ENCODE assay signal across 8 mouse cellular contexts in genomic region chr12:86899461-86900179, GRCm38 (mm10). TPM values are rescaled to one million over a fixed set of nuclear protein-coding genes. Genes with fewer than 3 reads are reported as not detected.
DNase-seq lines count a peak whose midpoint lies in the region; ATAC-seq and TF ChIP-seq lines count a peak whose summit lies in the region.

No protein-coding gene starts in this region.

- no peak overlapping the region for H3K4me2 ChIP-seq in neural tube, embryonic 11.5 days (ENCODE audit: low read depth)
- H3K4me2 ChIP-seq in kidney, embryonic 14.5 days (replicated peaks; ENCODE audit: low read depth, low read length): no peak overlapping the region
- H3K4me2 ChIP-seq in midbrain, postnatal 0 days (ENCODE audit: low read depth, low read length, poor library complexity, severe bottlenecking): no peak overlapping the region

- 65% methylated on average over 11 of the region's 11 CpGs for WGBS in neural tube, embryonic 11.5 days
- 48% methylated on average over 11 of the region's 11 CpGs for WGBS in kidney, embryonic 14.5 days
- 57% methylated on average over 11 of the region's 11 CpGs for WGBS in midbrain, postnatal 0 days

- no peak for DNase-seq in neural tube, embryonic 11.5 days (ENCODE audit: low spot score)
- no peak for DNase-seq in neural tube, embryonic 10.5 days (ENCODE audit: extremely low spot score, low spot score)
- peak; percentile 98 for DNase-seq in heart, adult 11 months
- DNase-seq in midbrain, postnatal 0 days (ENCODE audit: low spot score): no peak
- DNase-seq in thymus, postnatal 10 days (ENCODE audit: low spot score in 2 of 2): no peak
- DNase-seq in frontal cortex, postnatal 10 days (ENCODE audit: low spot score in 2 of 2): no peak

- H3K27ac ChIP-seq in neural tube, embryonic 11.5 days (ENCODE audit: low read depth, low read length): 0 out of 2 replicates have a peak overlapping the region, but pooled peaks have one; percentile 44
- peak overlapping the region; percentile 81 for H3K27ac ChIP-seq in kidney, embryonic 14.5 days (ENCODE audit: low read depth, low read length)
- H3K27ac ChIP-seq in midbrain, postnatal 0 days (ENCODE audit: low read depth, low read length): peak overlapping the region; percentile 94; the same call in 1 of the 2 replicates

- H3K36me3 ChIP-seq in neural tube, embryonic 11.5 days (ENCODE audit: control insufficient read depth, insufficient read depth, low read length): no peaks in the 10 kb centered on the region
- H3K36me3 ChIP-seq in kidney, embryonic 14.5 days (ENCODE audit: control insufficient read depth, insufficient read depth, low read length): no peaks in the 10 kb centered on the region
- no peaks in the 10 kb centered on the region for H3K36me3 ChIP-seq in midbrain, postnatal 0 days (ENCODE audit: insufficient read depth, low read length)

- no peak for TF ChIP-seq CTCF in midbrain, postnatal 0 days (IDR thresholded peaks at IDR 0.05)

- no peak overlapping the region for H3K9ac ChIP-seq in neural tube, embryonic 11.5 days (ENCODE audit: low read length)
- no peak overlapping the region for H3K9ac ChIP-seq in kidney, embryonic 14.5 days (ENCODE audit: low read depth, low read length)
- H3K9ac ChIP-seq in midbrain, postnatal 0 days (replicated peaks; ENCODE audit: low read length, poor library complexity, severe bottlenecking): no peak overlapping the region

- no peak for ATAC-seq in neural tube, embryonic 11.5 days (ENCODE audit: insufficient read depth, low FRiP score, low TSS enrichment)
- peak; percentile 56; the same call in 1 of the 2 replicates for ATAC-seq in kidney, embryonic 14.5 days (ENCODE audit: low FRiP score, low TSS enrichment)
- ATAC-seq in midbrain, postnatal 0 days (ENCODE audit: low FRiP score): no peak
- no peak for ATAC-seq in megakaryocyte-erythroid progenitor cell, adult 5-6 weeks (replicated peaks; ENCODE audit: low FRiP score, low TSS enrichment, poor library complexity, severe bottlenecking)

- no peak overlapping the region for H3K4me3 ChIP-seq in neural tube, embryonic 11.5 days (ENCODE audit: low read depth, low read length)
- no peak overlapping the region for H3K4me3 ChIP-seq in kidney, embryonic 14.5 days (ENCODE audit: low read length)
- H3K4me3 ChIP-seq in midbrain, postnatal 0 days (ENCODE audit: low read depth, low read length): no peak overlapping the region

- H3K4me1 ChIP-seq in neural tube, embryonic 11.5 days (ENCODE audit: control insufficient read depth, insufficient read depth, low read length): peaks cover 39% of the 10 kb centered on the region
- peaks cover 55% of the 10 kb centered on the region for H3K4me1 ChIP-seq in kidney, embryonic 14.5 days (ENCODE audit: control insufficient read depth, insufficient read depth, low read length)
- H3K4me1 ChIP-seq in midbrain, postnatal 0 days (ENCODE audit: insufficient read depth, low read length): peaks cover 30% of the 10 kb centered on the region

- H3K9me3 ChIP-seq in neural tube, embryonic 11.5 days (ENCODE audit: control insufficient read depth, low read length): no peaks in the 10 kb centered on the region
- H3K9me3 ChIP-seq in kidney, embryonic 14.5 days (ENCODE audit: control insufficient read depth, low read length): no peaks in the 10 kb centered on the region
- no peaks in the 10 kb centered on the region for H3K9me3 ChIP-seq in midbrain, postnatal 0 days (ENCODE audit: low read length)

- no peaks in the 10 kb centered on the region for H3K27me3 ChIP-seq in neural tube, embryonic 11.5 days (ENCODE audit: control insufficient read depth, insufficient read depth, low read length)
- no peaks in the 10 kb centered on the region for H3K27me3 ChIP-seq in kidney, embryonic 14.5 days (ENCODE audit: control insufficient read depth, insufficient read depth, low read length)
- no peaks in the 10 kb centered on the region for H3K27me3 ChIP-seq in midbrain, postnatal 0 days (ENCODE audit: insufficient read depth, low read length)

RNA-seq across cellular contexts. Expression of gene Irf2bpl, which starts 15.0 kb away (rescaled TPM):
- 19.4 and 20.6 TPM in 2 replicates for polyA plus RNA-seq in neural tube, embryonic 11.5 days (2014; fragmentation: Nextera tagmentation; extraction: Ambion mirVana)
- polyA plus RNA-seq in kidney, embryonic 14.5 days (2014; fragmentation: Nextera tagmentation; extraction: Ambion mirVana): 25.8 and 34.8 TPM in 2 replicates
- total RNA-seq in midbrain, postnatal 0 days (2014; rRNA removed): 171 and 191 TPM in 2 replicates
- 74.2 and 86.2 TPM in 2 replicates for polyA plus RNA-seq in midbrain, postnatal 0 days (2015; fragmentation: Nextera tagmentation; extraction: Ambion mirVana)
- total RNA-seq in megakaryocyte-erythroid progenitor cell, adult 5-6 weeks (2014; fragmentation: Nextera tagmentation): 0.76 and 0.94 TPM in 2 replicates
- 1.1 and 2.7 TPM in 2 replicates for total RNA-seq in megakaryocyte-erythroid progenitor cell, adult 5-6 weeks (2017)

RNA-seq across cellular contexts. Expression of gene Cipc, which starts 47.2 kb away (rescaled TPM):
- 40.1 and 42.8 TPM in 2 replicates for polyA plus RNA-seq in neural tube, embryonic 11.5 days (2014; fragmentation: Nextera tagmentation; extraction: Ambion mirVana)
- polyA plus RNA-seq in kidney, embryonic 14.5 days (2014; fragmentation: Nextera tagmentation; extraction: Ambion mirVana): 12.6 and 30.4 TPM in 2 replicates
- total RNA-seq in midbrain, postnatal 0 days (2014; rRNA removed): 65.7 and 77.5 TPM in 2 replicates
- polyA plus RNA-seq in midbrain, postnatal 0 days (2015; fragmentation: Nextera tagmentation; extraction: Ambion mirVana): 34.6 and 37.6 TPM in 2 replicates
- total RNA-seq in megakaryocyte-erythroid progenitor cell, adult 5-6 weeks (2014; fragmentation: Nextera tagmentation): 29.2 and 35.6 TPM in 2 replicates
- 22.0 and 23.0 TPM in 2 replicates for total RNA-seq in megakaryocyte-erythroid progenitor cell, adult 5-6 weeks (2017)

Comparison
In these comparisons a context has a peak if more than half of its experiments do, and no peak if none do; other contexts are left out.
1. H3K27ac ChIP-seq: peak in every context shown above with its lines; median percentile 94 in midbrain, postnatal 0 days; 81 in kidney, embryonic 14.5 days; 44 in neural tube, embryonic 11.5 days.